Mouse (Mus musculus) embryonic fibroblast, embryonic 13.5 days (primary cell): ENCODE measurements around the gene 1700092M07Rik. TPM values are rescaled to one million over a fixed set of nuclear protein-coding genes. Genes with fewer than 3 reads are reported as not detected.
"Not testable (repeated sequence)": the region's sequence is repeated elsewhere in the genome, so short reads cannot be mapped to it uniquely, and the experiment has no call there.

Experiments
- H3K27ac ChIP-seq: 2 replicates; pipeline ENCODE4 v1.5.1; 2012; ENCODE audit warnings: low read length, control low read depth, inconsistent platforms; ENCODE audit not compliant: insufficient read depth
- H3K4me1 ChIP-seq: 2 replicates; pipeline ENCODE4 v1.6.1; 2011; ENCODE audit warnings: low read length; ENCODE audit not compliant: control insufficient read depth, insufficient read depth
- H3K4me3 ChIP-seq: 2 replicates; pipeline ENCODE4 v1.5.1; 2011; ENCODE audit warnings: mild to moderate bottlenecking, control low read depth, low read length; ENCODE audit not compliant: insufficient read depth
- CTCF ChIP-seq: IDR thresholded peaks from 2 replicates; pipeline ENCODE4 v1.5.1; 2011; ENCODE audit warnings: mild to moderate bottlenecking, control low read depth, low read length, moderate library complexity, borderline replicate concordance; ENCODE audit not compliant: insufficient read depth
- POLR2A ChIP-seq: IDR thresholded peaks from 2 replicates; pipeline ENCODE4 v1.6.1; 2011; ENCODE audit warnings: low read depth, mild to moderate bottlenecking, control low read depth, low read length, moderate library complexity
- polyA plus RNA-seq: library from polyadenylated mRNA; stranded (reverse); fragments of >200 nt; gene quantifications from 2 replicates; pipeline ENCODE4 v1.2.4, GENCODE M21; 2011; ENCODE audit warnings: low read depth; ENCODE audit not compliant: missing spikeins, insufficient read length

1700092M07Rik gene
- polyA plus RNA-seq, 1 experiment = not detected

- Histone ChIP-seq H3K4me3 (no peak overlapping the region), H3K4me1 (peaks cover 4% of the 10 kb centered on the region; the same call in 1 of the 2 replicates), H3K27ac (no peak overlapping the region)
- no peak for TF ChIP-seq CTCF
- TF ChIP-seq POLR2A = no peak
Observed at GRCm38 (mm10) chr19:8714653-8715481, 25.7 kb upstream of the 1700092M07Rik start.

- no peak overlapping the region for H3K27ac ChIP-seq
- H3K4me3 ChIP-seq = no peak overlapping the region
- TF ChIP-seq POLR2A = no peak
- TF ChIP-seq CTCF = no peak
- no peaks in the 10 kb centered on the region for H3K4me1 ChIP-seq
Observed at GRCm38 (mm10) chr19:8715868-8716766, 24.4 kb upstream of the 1700092M07Rik start.

- no peak overlapping the region for H3K27ac ChIP-seq
Observed at GRCm38 (mm10) chr19:8716767-8717475, 23.6 kb upstream of the 1700092M07Rik start.

GRCm38 (mm10) chr19:8718357-8718756, 22.2 kb upstream of the 1700092M07Rik start:
- Histone ChIP-seq H3K4me1 (no peaks in the 10 kb centered on the region), H3K4me3 (no peak overlapping the region), H3K27ac (no peak overlapping the region)
- TF ChIP-seq CTCF = peak; percentile 31; the same call in 1 of the 2 replicates
- no peak for TF ChIP-seq POLR2A

More at GRCm38 (mm10) chr19:8716767-8717475, 23.6 kb upstream of the 1700092M07Rik start:
- TF ChIP-seq CTCF = no peak
- TF ChIP-seq POLR2A = no peak
- Histone ChIP-seq H3K4me3 (no peak overlapping the region), H3K4me1 (no peaks in the 10 kb centered on the region)

- H3K4me1 ChIP-seq, H3K4me3 ChIP-seq, H3K27ac ChIP-seq: not testable (repeated sequence)
Observed at GRCm38 (mm10) chr19:8719037-8719436, 21.5 kb upstream of the 1700092M07Rik start.

GRCm38 (mm10) chr19:8721378-8721777, 19.1 kb upstream of the 1700092M07Rik start:
- 0 out of 2 replicates have a peak, but pooled peaks cover 2% of the 10 kb centered on the region for H3K4me1 ChIP-seq
- peak overlapping the region; percentile 100 for H3K27ac ChIP-seq
- no peak for TF ChIP-seq POLR2A
- TF ChIP-seq CTCF = no peak
- H3K4me3 ChIP-seq = peak overlapping the region; percentile 95

- Histone ChIP-seq H3K4me3 (peak overlapping the region; percentile 95), H3K4me1 (0 out of 2 replicates have a peak, but pooled peaks cover 2% of the 10 kb centered on the region), H3K27ac (peak overlapping the region; percentile 100)
- no peak for TF ChIP-seq CTCF
- no peak for TF ChIP-seq POLR2A
Observed at GRCm38 (mm10) chr19:8722021-8722420, 18.5 kb upstream of the 1700092M07Rik start.

GRCm38 (mm10) chr19:8722559-8722906, 18.0 kb upstream of the 1700092M07Rik start:
- H3K4me1 ChIP-seq = 0 out of 2 replicates have a peak, but pooled peaks cover 2% of the 10 kb centered on the region
- H3K4me3 ChIP-seq = peak overlapping the region; percentile 95
- peak overlapping the region; percentile 100 for H3K27ac ChIP-seq
- TF ChIP-seq POLR2A (no peak), CTCF (no peak)

GRCm38 (mm10) chr19:8722907-8723573, 17.5 kb upstream of the 1700092M07Rik start, which contains the start of gene Slc3a2:
Gene Slc3a2 (minus strand): TSS chr19:8723369.
- TF ChIP-seq CTCF (no peak), POLR2A (peak; percentile 83)
- Histone ChIP-seq H3K4me1 (0 out of 2 replicates have a peak, but pooled peaks cover 2% of the 10 kb centered on the region), H3K27ac (peak within 1 kb of the TSS; percentile 100), H3K4me3 (peak within 1 kb of the TSS; percentile 96)
